Mouse (Mus musculus): ENCODE data around the gene Krt7. TPM values are rescaled to one million over a fixed set of nuclear protein-coding genes. Genes with fewer than 3 reads are reported as not detected.
A peak's percentile ranks its signal among the peaks of the same experiment; 100 is the strongest.

Krt7 gene
- total RNA-seq, 2 experiments from 2014 or later = 1.9 to 4.1 TPM

- no peak for DNase-seq
Observed at GRCm38 (mm10) chr15:101375956-101376775, 34.7 kb upstream of the Krt7 start.

- no peak for DNase-seq
Observed at GRCm38 (mm10) chr15:101376776-101377061, 34.1 kb upstream of the Krt7 start.

GRCm38 (mm10) chr15:101378646-101379045 is 32.2 kb upstream of the Krt7 start:
- no peak for DNase-seq

- peak; percentile 60 to 79 for DNase-seq
Observed at GRCm38 (mm10) chr15:101381758-101382157, 29.1 kb upstream of the Krt7 start.

- DNase-seq = peak; percentile 73 to 76
Observed at GRCm38 (mm10) chr15:101382811-101383210, 28.0 kb upstream of the Krt7 start.

DNA sequence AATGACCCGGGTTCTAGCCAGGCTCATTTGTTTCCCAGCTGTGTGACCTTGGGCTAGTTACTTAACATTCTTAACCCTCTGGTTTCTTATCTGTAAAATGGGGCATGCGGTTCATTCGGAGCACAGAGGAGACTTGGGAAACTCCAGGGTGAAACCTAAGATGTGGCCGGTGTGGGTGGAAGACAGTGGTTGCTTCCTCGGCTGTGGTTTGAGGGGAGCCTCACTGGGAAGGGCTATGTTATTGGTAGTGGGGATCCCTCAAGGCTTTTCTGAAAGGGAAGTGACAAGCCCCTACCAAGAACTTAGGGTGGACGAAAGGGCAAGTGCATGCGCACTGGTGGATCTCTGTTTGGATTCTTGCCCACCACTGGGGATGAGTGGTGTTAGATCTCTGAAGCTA is 26.2 kb upstream of the Krt7 start:
- no peak for DNase-seq

DNA sequence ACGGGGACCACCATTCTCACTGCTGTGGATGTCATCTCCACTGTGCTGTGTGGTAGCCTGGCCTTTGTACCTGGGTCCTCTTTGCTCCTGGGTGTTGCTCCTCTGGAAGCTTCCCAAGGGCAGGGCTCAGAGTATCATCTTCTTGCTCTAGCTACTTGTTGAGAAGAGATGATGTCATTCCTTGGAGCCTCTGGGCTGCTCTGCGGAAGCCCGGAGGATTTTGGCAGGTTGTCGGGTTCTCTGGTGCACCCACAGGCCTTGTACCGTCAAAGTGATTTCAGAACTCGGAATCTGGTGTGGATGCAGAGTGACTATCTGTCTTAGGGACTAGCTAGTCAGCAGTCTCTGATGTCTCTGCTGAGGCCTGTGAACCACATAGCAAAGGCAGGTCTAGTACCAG is 25.8 kb upstream of the Krt7 start:
- DNase-seq = peak; percentile 31 to 54

GRCm38 (mm10) chr15:101387176-101387575 is 23.7 kb upstream of the Krt7 start:
- DNase-seq = peak in 1 of 2 experiments; percentile 48

- peak in 1 of 2 experiments; percentile 40 for DNase-seq
Observed at GRCm38 (mm10) chr15:101388034-101388541, 22.8 kb upstream of the Krt7 start.

GRCm38 (mm10) chr15:101390203-101390602 is 20.6 kb upstream of the Krt7 start:
- DNase-seq = no peak

DNA sequence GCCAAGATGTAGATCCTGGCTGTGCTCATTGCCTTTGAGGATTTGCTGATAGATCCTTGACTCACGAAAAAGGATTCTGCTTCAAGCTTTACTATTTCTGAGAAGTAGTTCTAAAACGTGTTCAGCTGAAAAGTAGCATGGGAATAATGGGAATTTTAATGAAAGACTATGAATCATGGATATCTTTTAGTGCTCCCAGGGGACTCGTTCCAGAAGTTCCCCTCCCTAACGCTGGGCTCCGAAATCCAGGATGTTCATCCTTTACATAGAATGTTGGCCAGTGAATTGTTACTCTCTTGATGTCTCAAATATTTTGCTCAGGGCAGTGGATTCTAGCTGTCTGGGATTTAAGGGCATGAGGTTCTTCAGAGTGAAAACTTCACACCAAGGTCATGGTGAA is 18.6 kb upstream of the Krt7 start:
- no peak for DNase-seq

DNA sequence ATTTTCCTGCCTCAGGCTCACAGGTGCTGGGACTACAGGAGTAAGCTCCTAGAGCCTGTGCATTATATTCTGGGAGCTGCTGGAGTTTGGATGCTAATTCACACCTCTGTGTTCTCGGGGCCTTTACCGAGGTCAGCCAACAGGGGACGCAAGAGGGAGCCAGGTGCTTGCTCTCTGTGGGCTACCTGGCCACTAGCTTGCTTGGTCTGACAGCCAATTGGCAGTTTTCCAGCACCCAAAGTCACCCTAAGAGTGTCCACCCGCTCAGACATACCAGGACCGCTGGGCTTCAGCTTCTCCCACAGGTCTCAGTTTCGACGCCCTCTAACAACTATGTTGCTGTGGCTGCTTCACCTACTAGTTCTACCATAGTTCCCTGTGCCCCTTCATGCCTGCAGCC is 15.9 kb upstream of the Krt7 start:
- DNase-seq = no peak

GRCm38 (mm10) chr15:101396466-101396865 is 14.4 kb upstream of the Krt7 start:
- no peak for DNase-seq

DNA sequence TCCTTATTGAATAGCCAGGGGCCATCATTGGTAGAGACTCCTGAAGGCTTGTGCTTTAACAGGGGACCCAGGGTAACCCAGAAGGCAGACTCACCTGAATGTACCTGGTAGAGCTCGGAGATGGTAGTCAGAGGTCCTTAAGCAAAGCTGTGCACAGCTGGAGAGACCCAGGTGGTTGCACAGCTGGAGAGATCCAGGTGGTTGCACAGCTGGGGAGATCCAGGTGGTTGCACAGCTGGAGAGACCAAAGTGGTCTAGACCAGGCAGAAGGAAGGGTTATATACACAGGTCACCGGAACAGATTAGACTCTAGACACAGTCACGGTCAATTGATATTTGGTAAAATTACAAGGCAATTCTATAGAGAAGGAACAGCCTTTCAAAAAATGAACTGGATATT is 13.9 kb upstream of the Krt7 start:
- no peak for DNase-seq

GRCm38 (mm10) chr15:101397683-101398082 is 13.2 kb upstream of the Krt7 start:
- DNase-seq = no peak

DNA sequence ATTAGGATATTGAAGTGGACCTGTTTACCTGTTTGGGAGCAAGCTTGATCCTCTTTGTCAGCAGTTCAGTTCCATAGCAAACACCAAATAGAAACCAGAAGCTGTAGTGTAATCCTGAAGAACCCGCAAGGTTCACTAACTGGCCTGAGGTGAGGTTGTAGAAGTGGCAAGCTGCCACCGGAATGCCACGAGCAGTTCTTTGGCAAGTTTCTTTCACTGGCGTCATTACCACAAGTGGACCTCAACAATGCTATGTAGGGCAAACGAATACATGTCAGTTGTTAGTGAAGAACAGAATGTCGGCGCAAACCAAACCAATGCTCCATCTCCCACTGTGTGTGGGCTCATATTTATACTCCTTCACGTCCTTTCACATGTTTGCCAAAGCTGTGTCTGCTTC is 12.6 kb upstream of the Krt7 start:
- DNase-seq = peak; percentile 67 to 68

GRCm38 (mm10) chr15:101412188-101412587 is 1.3 kb downstream of the Krt7 start:
- no peak for DNase-seq

DNA sequence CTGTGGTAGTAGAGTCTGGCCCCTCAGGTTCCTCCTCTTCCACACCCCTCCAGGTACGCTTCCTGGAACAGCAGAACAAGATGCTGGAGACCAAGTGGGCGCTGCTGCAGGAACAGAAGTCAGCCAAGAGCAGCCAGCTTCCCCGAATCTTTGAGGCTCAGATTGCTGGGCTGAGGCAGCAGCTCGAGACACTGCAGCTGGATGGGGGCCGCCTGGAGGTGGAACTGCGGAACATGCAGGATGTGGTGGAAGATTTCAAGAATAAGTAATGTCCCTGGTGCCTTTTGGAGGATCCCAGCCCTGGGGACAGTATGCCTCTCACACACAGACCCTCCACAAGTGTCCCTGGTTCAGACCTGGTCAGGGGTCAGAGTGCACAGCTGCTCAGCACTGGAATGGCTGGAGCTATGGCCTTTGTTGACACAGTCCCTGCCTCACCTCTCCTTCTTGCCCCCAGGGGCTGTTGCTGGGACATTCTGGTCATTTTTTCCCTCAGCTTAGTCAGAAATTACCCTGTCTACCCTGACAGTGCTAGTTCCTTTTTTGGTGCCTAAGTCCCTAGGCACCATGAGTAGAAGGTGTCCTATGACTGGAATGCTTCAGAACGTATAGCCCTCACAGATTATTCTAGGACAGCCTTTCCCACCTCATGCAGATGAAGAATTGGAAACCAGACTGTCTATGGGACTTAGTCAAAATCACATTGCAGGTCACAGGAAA is 3.2 kb downstream of the Krt7 start:
- DNase-seq = no peak

DNA sequence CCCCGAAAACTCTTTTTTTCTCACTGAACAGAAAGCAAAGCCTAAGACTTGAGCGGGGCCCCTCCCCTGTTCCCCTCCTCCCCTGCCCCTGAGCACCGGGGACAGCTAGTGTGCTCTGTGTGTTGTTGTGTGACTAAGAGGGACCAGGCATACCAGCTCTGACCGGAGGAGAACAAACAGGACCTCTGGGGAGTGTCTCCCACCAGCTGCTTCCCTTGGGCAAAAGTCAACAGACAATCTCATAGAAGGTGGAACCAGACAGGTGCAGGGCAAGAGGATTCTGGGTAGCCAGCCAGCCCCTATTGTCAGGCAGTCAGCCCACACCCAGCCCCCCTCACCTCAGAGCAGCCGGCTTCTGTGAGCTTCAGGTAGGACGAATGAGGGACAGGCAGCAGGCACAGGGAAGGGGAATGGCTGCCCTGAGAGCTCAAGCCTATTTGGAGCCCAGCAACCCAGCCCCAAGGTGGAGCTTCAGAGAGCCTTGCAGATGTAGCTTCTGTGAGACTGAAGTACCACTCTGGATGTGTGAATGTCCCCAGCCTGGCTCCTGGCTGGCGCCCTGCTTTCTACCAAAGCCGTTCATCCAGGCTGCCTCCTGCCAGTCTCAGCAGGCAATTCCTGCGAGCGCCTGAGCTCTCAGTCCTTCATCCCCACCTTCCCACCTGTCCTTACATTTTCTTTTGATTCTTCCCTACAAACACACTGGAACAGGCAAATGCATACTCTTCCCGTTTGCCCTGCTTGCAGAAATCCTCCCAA is 4.1 kb downstream of the Krt7 start:
- DNase-seq = no peak

DNA sequence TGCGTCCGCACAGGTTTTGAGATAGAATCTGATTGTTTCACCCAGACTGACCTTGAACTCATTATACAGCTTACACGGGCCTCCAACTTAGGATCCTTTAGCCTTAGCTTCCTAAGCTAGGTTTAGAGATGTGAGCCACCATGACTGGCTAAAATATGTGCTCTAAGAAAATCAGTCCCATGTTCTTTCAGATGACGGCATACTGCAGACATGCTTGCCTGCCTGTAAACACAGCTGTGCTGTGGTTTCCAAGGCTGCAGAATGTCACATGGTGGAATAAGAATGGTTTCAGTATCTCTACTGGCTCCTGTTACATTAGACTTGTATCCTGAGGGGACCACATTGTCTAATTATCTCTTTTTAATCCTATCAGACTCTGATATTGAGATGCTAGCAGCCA is 8.1 kb downstream of the Krt7 start:
- no peak for DNase-seq

- DNase-seq = peak in 1 of 2 experiments; percentile 28
Observed at GRCm38 (mm10) chr15:101420903-101421302, 10.1 kb downstream of the Krt7 start.

DNA sequence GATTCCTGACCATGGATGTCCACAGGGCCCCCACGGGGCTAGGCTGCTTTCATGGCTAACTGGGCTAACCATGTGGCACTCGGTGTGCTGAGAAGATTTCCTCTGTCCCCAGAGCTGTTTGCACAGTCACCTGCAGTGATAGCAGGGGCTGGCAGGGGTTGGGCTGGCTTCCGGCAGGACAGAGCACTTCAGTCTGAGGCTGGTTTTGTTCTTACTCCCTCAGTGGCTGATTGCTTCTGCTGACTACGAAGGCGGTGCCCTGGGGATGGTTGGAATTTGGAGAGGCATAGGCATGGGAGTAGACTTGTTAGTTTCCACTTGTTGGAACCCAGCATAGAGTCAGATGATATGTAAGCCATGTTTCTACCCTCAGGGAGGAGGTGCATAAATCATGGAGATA is 14.1 kb downstream of the Krt7 start:
- no peak for DNase-seq

DNA sequence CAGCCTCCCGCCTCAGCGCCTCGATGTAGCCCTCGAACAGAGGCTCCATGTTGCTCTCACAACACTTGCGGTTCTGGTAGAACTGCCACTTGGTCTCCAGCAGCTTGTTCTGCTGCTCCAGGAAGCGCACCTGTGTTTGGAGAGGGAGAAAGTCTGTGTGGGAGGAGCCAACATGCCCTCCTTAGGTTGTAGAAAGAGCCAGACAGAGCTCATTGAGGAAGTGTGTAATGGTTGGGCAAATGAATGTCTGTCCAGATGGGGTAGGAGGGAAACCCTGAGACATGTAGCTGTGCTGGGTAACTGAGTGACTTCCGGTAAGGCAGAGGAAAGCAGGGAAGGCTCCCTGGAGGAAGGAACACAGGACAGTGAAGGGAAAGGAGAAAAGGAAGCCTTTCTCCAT is 25.8 kb downstream of the Krt7 start:
- DNase-seq = no peak
